Mouse (Mus musculus) midbrain, embryonic 16.5 days (tissue): ENCODE results near the gene Aars2. TPM values are rescaled to one million over a fixed set of nuclear protein-coding genes. Genes with fewer than 3 reads are reported as not detected.

Experiments used
- ATAC-seq: fragments of 200-750 bp; cut with Nextera tagmentation; 2 replicates; pipeline ENCODE4 v1.8.0; 2017; ENCODE audit warnings: moderate TSS enrichment
- H3K27ac ChIP-seq: fragments of 300-500 bp; sonication (generic); 2 replicates; pipeline ENCODE4 v1.5.1; 2014; ENCODE audit warnings: mild to moderate bottlenecking, low read length, mixed read lengths
- H3K27me3 ChIP-seq: fragments of 300-500 bp; sonication (generic); 2 replicates; pipeline ENCODE4 v1.6.1; 2014; ENCODE audit warnings: low read depth, low read length, mixed read lengths; ENCODE audit not compliant: control insufficient read depth, insufficient read depth
- H3K36me3 ChIP-seq: fragments of 300-500 bp; sonication (generic); 2 replicates; pipeline ENCODE4 v1.6.1; 2014; ENCODE audit warnings: mild to moderate bottlenecking, low read length, moderate library complexity, mixed read lengths; ENCODE audit not compliant: control insufficient read depth, insufficient read depth
- H3K4me1 ChIP-seq: fragments of 300-500 bp; sonication (generic); 2 replicates; pipeline ENCODE4 v1.6.1; 2014; ENCODE audit warnings: mild to moderate bottlenecking, low read length, mixed read lengths; ENCODE audit not compliant: control insufficient read depth, insufficient read depth
- H3K4me2 ChIP-seq: fragments of 300-500 bp; sonication (generic); 2 replicates; pipeline ENCODE4 v1.6.1; 2014; ENCODE audit warnings: mild to moderate bottlenecking, low read length, mixed read lengths
- H3K4me3 ChIP-seq: fragments of 300-500 bp; sonication (generic); 2 replicates; pipeline ENCODE4 v1.5.1; 2014; ENCODE audit warnings: low read depth, mild to moderate bottlenecking, low read length, moderate library complexity, mixed read lengths
- H3K9ac ChIP-seq: fragments of 300-500 bp; sonication (generic); 2 replicates; pipeline ENCODE4 v1.6.1; 2014; ENCODE audit warnings: low read depth, low read length, mixed read lengths
- H3K9me3 ChIP-seq: fragments of 300-500 bp; sonication (generic); replicated peaks from 2 replicates; pipeline ENCODE4 v1.6.1; 2014; ENCODE audit warnings: mild to moderate bottlenecking, low read length, mixed read lengths; ENCODE audit not compliant: control insufficient read depth, poor library complexity, severe bottlenecking
- WGBS: fragments of 180-500 bp; shearing (Covaris S2); extraction: QIAGEN DNeasy Blood & Tissue Kit; methylation state at CpG from one replicate; pipeline ENCODE4 v1.1.7; 2014; 5-methylcytosine and 5-hydroxymethylcytosine counted together
- polyA plus RNA-seq: library from polyadenylated mRNA; unstranded; fragments of >200 nt; fragmentation: Nextera tagmentation; extraction: Ambion mirVana; gene quantifications from 2 replicates; pipeline ENCODE4 v1.2.1, GENCODE M21; 2015

Aars2 gene
- polyA plus RNA-seq, 1 experiment from 2014 or later = 17.6 TPM

DNA sequence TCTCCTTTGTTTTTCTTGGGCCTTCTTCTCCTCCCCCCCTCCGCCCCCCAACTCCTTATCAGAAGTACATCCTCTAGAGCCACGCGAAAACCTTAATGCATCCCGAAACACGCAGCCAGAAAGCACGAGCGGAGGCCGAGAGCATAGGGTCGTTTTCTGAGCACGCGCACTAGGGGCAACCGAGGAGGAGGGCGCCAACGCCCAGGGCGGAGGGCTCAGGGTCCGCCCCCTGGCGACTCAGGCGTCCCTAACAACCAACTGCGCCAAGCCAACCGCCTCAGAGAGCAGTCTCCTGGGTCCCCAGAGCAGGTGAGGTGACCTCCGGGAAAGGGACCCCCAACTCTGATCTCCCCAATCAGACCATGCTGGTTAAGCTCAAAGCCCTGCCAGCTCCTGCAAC, 16.6 kb downstream of the Aars2 start, which contains the start of gene Tcte1:
Gene Tcte1, plus strand, starts transcription at position 172 of the 400 bp plus-strand sequence.
- Histone ChIP-seq H3K27me3 (no peaks in the 10 kb centered on the region), H3K4me3 (peak within 1 kb of the TSS; percentile 39), H3K27ac (no peak within 1 kb of the TSS), H3K4me2 (peak within 1 kb of the TSS; percentile 69), H3K9me3 (no peaks in the 10 kb centered on the region), H3K36me3 (no peaks in the 10 kb centered on the region), H3K9ac (peak within 1 kb of the TSS; percentile 60), H3K4me1 (peaks cover 4% of the 10 kb centered on the region; the same call in 1 of the 2 replicates)
- ATAC-seq = peak; percentile 81
- WGBS = under 1% methylated on average over 21 of the region's 21 CpGs

DNA sequence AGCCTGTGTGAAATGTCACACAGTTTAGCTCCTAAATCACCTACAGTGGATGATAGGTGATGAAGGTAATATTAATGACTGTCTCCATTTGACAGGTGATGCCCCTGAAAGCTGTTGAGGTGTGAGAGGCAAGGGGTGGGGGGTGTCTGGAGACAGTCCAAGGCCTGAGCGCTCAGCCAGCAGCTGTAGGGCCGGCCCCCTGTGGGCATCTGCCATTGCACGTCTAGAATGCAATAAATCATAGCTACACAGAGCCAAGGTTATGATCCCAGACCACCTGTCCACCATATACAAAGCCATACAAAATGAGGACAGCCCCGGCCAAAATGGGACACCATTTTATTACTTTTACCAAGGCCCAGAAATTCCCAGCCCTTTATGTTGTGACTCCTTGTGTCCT, 18.3 kb downstream of the Aars2 start:
- H3K9me3 ChIP-seq = no peaks in the 10 kb centered on the region
- H3K9ac ChIP-seq = no peak overlapping the region
- no peak overlapping the region for H3K4me3 ChIP-seq
- no peak overlapping the region for H3K27ac ChIP-seq
- H3K4me2 ChIP-seq = no peak overlapping the region
- no peaks in the 10 kb centered on the region for H3K36me3 ChIP-seq
- H3K27me3 ChIP-seq = peaks cover 3% of the 10 kb centered on the region; the same call in 1 of the 2 replicates
- H3K4me1 ChIP-seq = peaks cover 4% of the 10 kb centered on the region; the same call in 1 of the 2 replicates
- 82% methylated on average over 4 of the region's 4 CpGs for WGBS
- no peak for ATAC-seq

DNA sequence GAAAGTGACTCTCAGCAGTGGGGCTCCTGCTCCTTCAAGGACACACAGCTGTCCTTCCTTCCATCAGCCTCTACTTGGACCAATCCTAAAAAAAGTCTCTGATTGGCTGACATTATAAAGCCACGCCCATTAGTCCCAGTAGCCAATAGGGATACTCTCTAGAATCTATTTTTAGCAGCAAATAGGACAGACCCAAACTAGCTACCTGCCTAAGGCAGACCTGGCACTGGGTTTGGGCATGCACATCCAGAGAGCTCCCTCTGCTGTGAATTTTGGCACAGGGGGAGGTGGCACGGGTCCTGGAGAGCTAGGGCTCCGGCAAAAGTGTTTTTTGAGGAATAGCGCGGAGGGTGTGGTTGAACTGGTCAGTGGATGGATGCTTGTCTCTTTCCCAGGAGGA, 19.9 kb downstream of the Aars2 start:
- Histone ChIP-seq H3K4me1 (peaks cover 4% of the 10 kb centered on the region; the same call in 1 of the 2 replicates), H3K27ac (no peak overlapping the region), H3K9me3 (no peaks in the 10 kb centered on the region), H3K4me3 (no peak overlapping the region), H3K27me3 (peaks cover 3% of the 10 kb centered on the region; the same call in 1 of the 2 replicates), H3K36me3 (no peaks in the 10 kb centered on the region), H3K4me2 (no peak overlapping the region), H3K9ac (no peak overlapping the region)
- 18% methylated on average over 5 of the region's 5 CpGs for WGBS
- no peak for ATAC-seq

DNA sequence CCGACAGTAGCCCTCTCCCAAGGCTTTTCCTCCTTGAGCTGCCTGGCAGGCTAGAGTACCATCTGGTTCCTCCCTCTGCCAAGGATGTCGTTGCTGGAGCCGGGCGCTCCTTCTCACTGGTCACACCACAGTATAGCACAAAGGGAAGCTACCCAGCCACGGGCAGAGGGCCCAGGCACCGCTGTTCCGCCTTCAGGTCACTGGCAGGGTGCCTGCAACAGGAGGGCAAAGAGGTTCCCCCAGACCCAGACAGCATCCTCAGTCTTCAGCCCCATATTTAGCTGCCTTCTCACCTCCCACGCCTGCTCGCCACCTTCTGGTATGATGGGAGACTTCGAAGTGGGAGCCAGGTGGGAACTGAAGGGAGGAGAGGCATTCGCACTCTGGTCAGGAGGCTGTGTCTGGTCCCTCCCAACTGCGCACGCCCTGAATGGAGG, 23.7 kb downstream of the Aars2 start:
- Histone ChIP-seq H3K9me3 (no peaks in the 10 kb centered on the region), H3K4me2 (no peak overlapping the region), H3K4me3 (no peak overlapping the region), H3K27me3 (peaks cover 3% of the 10 kb centered on the region), H3K9ac (no peak overlapping the region), H3K27ac (no peak overlapping the region), H3K36me3 (no peaks in the 10 kb centered on the region), H3K4me1 (no peaks in the 10 kb centered on the region)
- 58% methylated on average over 13 of the region's 13 CpGs for WGBS
- no peak for ATAC-seq

DNA sequence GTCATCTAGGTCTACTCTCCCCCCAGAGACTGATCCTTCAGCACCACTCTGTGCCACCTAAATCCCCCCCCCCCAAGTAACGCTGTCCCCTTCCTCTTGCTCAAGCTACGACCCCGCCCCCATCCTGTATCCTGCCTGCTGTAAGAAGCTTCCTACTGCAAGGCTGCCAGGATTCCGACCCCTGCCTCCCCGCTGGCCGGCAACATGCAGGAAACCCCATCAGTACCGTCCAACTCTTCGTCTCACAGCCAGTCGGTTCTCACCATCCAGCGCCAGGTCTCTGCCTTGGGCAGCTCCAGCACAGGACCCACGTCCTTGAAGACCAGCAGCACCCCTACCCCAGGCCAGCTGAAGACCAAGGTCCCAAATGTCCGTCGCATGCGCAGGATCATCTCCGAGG, 26.3 kb downstream of the Aars2 start:
- Histone ChIP-seq H3K4me3 (no peak overlapping the region), H3K9me3 (no peaks in the 10 kb centered on the region), H3K27me3 (peaks cover 3% of the 10 kb centered on the region), H3K4me2 (no peak overlapping the region), H3K9ac (no peak overlapping the region), H3K27ac (no peak overlapping the region), H3K4me1 (no peaks in the 10 kb centered on the region), H3K36me3 (no peaks in the 10 kb centered on the region)
- WGBS = 56% methylated on average over 15 of the region's 15 CpGs
- ATAC-seq = no peak

- Histone ChIP-seq H3K36me3 (no peaks in the 10 kb centered on the region), H3K9ac (no peak overlapping the region), H3K27ac (no peak overlapping the region), H3K4me1 (no peaks in the 10 kb centered on the region), H3K4me2 (no peak overlapping the region), H3K27me3 (peaks cover 3% of the 10 kb centered on the region), H3K9me3 (no peaks in the 10 kb centered on the region), H3K4me3 (no peak overlapping the region)
- ATAC-seq = no peak
- 11% methylated on average over 5 of the region's 5 CpGs for WGBS
Measured at GRCm38 (mm10) chr17:45536264-45536663, 29.6 kb downstream of the Aars2 start.

DNA sequence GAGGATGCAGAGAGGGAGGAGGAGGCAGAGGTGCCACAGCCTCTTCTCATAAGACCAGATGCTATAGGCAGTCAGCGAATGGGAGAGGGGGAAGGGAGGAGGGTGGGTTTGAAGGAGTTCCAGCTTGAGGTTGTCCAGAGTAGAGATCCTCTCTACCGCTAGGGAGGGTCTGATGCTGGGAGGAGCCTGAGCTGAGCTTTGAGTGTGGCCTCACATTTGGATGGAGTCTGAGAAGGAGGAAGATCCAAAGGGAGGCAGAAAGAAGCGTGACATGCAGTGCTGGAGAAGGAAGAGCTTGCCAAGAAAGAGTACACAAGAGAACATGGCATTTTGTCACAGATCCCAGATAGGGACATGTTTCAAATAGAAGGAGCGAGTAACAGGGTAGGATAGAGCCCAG, 31.8 kb downstream of the Aars2 start:
- Histone ChIP-seq H3K27ac (no peak overlapping the region), H3K4me1 (no peaks in the 10 kb centered on the region), H3K4me2 (no peak overlapping the region), H3K27me3 (peaks cover 3% of the 10 kb centered on the region), H3K9ac (no peak overlapping the region), H3K4me3 (no peak overlapping the region), H3K36me3 (no peaks in the 10 kb centered on the region), H3K9me3 (no peaks in the 10 kb centered on the region)
- ATAC-seq = no peak
- 71% methylated on average over 4 of the region's 4 CpGs for WGBS

- H3K27ac ChIP-seq = no peak overlapping the region
Measured at GRCm38 (mm10) chr17:45539664-45540063, 33.0 kb downstream of the Aars2 start.

GRCm38 (mm10) chr17:45542129-45542528, 35.5 kb downstream of the Aars2 start:
- Histone ChIP-seq H3K27me3 (peaks cover 11% of the 10 kb centered on the region), H3K27ac (no peak overlapping the region), H3K4me2 (no peak overlapping the region), H3K4me1 (peaks cover 13% of the 10 kb centered on the region), H3K36me3 (peaks cover 20% of the 10 kb centered on the region), H3K9me3 (no peaks in the 10 kb centered on the region), H3K4me3 (no peak overlapping the region), H3K9ac (no peak overlapping the region)
- WGBS = 31% methylated on average over 6 of the region's 6 CpGs
- no peak for ATAC-seq

More at GRCm38 (mm10) chr17:45539664-45540063, 33.0 kb downstream of the Aars2 start:
- Histone ChIP-seq H3K36me3 (peaks cover 5% of the 10 kb centered on the region), H3K4me3 (no peak overlapping the region), H3K9ac (no peak overlapping the region), H3K27me3 (peaks cover 3% of the 10 kb centered on the region), H3K4me2 (no peak overlapping the region), H3K4me1 (peaks cover 2% of the 10 kb centered on the region; the same call in 1 of the 2 replicates), H3K9me3 (no peaks in the 10 kb centered on the region)
- ATAC-seq = no peak
- 81% methylated on average over 21 of the region's 21 CpGs for WGBS
